Mouse (Mus musculus) hindbrain, embryonic 16.5 days (tissue): ENCODE measurements around the gene Cacng4. TPM values are rescaled to one million over a fixed set of nuclear protein-coding genes. Genes with fewer than 3 reads are reported as not detected.

Experiments used
- ATAC-seq: fragments of 200-750 bp; cut with Nextera tagmentation; 2 replicates; pipeline ENCODE4 v1.8.0; 2017; ENCODE audit warnings: moderate TSS enrichment, moderate library complexity
- H3K27ac ChIP-seq: fragments of 300-500 bp; sonication (generic); 2 replicates; pipeline ENCODE4 v1.5.1; 2014; ENCODE audit warnings: low read depth, mild to moderate bottlenecking, control low read depth, low read length, moderate library complexity
- H3K27me3 ChIP-seq: fragments of 300-500 bp; sonication (generic); replicated peaks from 2 replicates; pipeline ENCODE4 v1.6.1; 2014; ENCODE audit warnings: low read length; ENCODE audit not compliant: control insufficient read depth, insufficient read depth
- H3K36me3 ChIP-seq: fragments of 300-500 bp; sonication (generic); 2 replicates; pipeline ENCODE4 v1.6.1; 2014; ENCODE audit warnings: mild to moderate bottlenecking, low read length, moderate library complexity, mixed read lengths; ENCODE audit not compliant: control insufficient read depth, insufficient read depth
- H3K4me1 ChIP-seq: fragments of 300-500 bp; sonication (generic); 2 replicates; pipeline ENCODE4 v1.6.1; 2014; ENCODE audit warnings: low read depth, low read length; ENCODE audit not compliant: control insufficient read depth, insufficient read depth
- H3K4me2 ChIP-seq: fragments of 300-500 bp; sonication (generic); 2 replicates; pipeline ENCODE4 v1.6.1; 2014; ENCODE audit warnings: mild to moderate bottlenecking, low read length, control low read depth, moderate library complexity
- H3K4me3 ChIP-seq: fragments of 300-500 bp; sonication (generic); 2 replicates; pipeline ENCODE4 v1.5.1; 2014; ENCODE audit warnings: mild to moderate bottlenecking, low read length, control low read depth, moderate library complexity
- H3K9ac ChIP-seq: fragments of 300-500 bp; sonication (generic); 2 replicates; pipeline ENCODE4 v1.6.1; 2014; ENCODE audit warnings: low read depth, mild to moderate bottlenecking, control low read depth, low read length, moderate library complexity
- H3K9me3 ChIP-seq: fragments of 300-500 bp; sonication (generic); 2 replicates; pipeline ENCODE4 v1.6.1; 2014; ENCODE audit warnings: mild to moderate bottlenecking, low read length, moderate library complexity; ENCODE audit not compliant: control insufficient read depth
- WGBS: fragments of 180-500 bp; shearing (Covaris S2); extraction: QIAGEN DNeasy Blood & Tissue Kit; methylation state at CpG from one replicate; pipeline ENCODE4 v1.1.7; 2014; 5-methylcytosine and 5-hydroxymethylcytosine counted together
- polyA plus RNA-seq: library from polyadenylated mRNA; unstranded; fragments of >200 nt; fragmentation: Nextera tagmentation; extraction: Ambion mirVana; gene quantifications from 2 replicates; pipeline ENCODE4 v1.2.1, GENCODE M21; 2015

The Cacng4 gene
- polyA plus RNA-seq, 1 experiment from 2014 or later: 46.0 TPM

GRCm38 (mm10) chr11:107730940-107731339, 63.4 kb downstream of the Cacng4 start:
- no peak for ATAC-seq
- H3K36me3 ChIP-seq: peaks cover 13% of the 10 kb centered on the region

GRCm38 (mm10) chr11:107729141-107729540, 65.2 kb downstream of the Cacng4 start:
- no peaks in the 10 kb centered on the region for H3K27me3 ChIP-seq
- H3K4me3 ChIP-seq: no peak overlapping the region
- H3K4me2 ChIP-seq: no peak overlapping the region
- H3K4me1 ChIP-seq: no peaks in the 10 kb centered on the region; the same call in none of the 2 replicates
- H3K36me3 ChIP-seq: peaks cover 4% of the 10 kb centered on the region; the same call in 1 of the 2 replicates
- no peak overlapping the region for H3K27ac ChIP-seq
- no peak overlapping the region for H3K9ac ChIP-seq
- H3K9me3 ChIP-seq: no peaks in the 10 kb centered on the region
- ATAC-seq: no peak
- 84% methylated on average over 7 of the region's 7 CpGs for WGBS

More at GRCm38 (mm10) chr11:107730940-107731339, 63.4 kb downstream of the Cacng4 start:
- Histone ChIP-seq H3K27me3 (no peaks in the 10 kb centered on the region), H3K4me3 (no peak overlapping the region), H3K27ac (no peak overlapping the region), H3K4me2 (no peak overlapping the region), H3K9ac (no peak overlapping the region), H3K9me3 (no peaks in the 10 kb centered on the region), H3K4me1 (no peaks in the 10 kb centered on the region; the same call in none of the 2 replicates)
- 73% methylated on average over 4 of the region's 4 CpGs for WGBS

- Histone ChIP-seq H3K27ac (no peak overlapping the region), H3K9me3 (no peaks in the 10 kb centered on the region), H3K4me1 (no peaks in the 10 kb centered on the region; the same call in none of the 2 replicates), H3K36me3 (no peaks in the 10 kb centered on the region), H3K4me2 (no peak overlapping the region), H3K9ac (no peak overlapping the region), H3K27me3 (no peaks in the 10 kb centered on the region), H3K4me3 (no peak overlapping the region)
- ATAC-seq: peak; percentile 50; the same call in 1 of the 2 replicates
- 75% methylated on average over 13 of the region's 13 CpGs for WGBS
These were observed 66.1 kb downstream of the Cacng4 start for GRCm38 (mm10) chr11:107728073-107728863.

- Histone ChIP-seq H3K4me2 (no peak overlapping the region), H3K27me3 (no peaks in the 10 kb centered on the region), H3K36me3 (no peaks in the 10 kb centered on the region), H3K4me3 (no peak overlapping the region), H3K27ac (no peak overlapping the region), H3K9ac (no peak overlapping the region), H3K9me3 (no peaks in the 10 kb centered on the region), H3K4me1 (no peaks in the 10 kb centered on the region; the same call in none of the 2 replicates)
- ATAC-seq: no peak
- 93% methylated on average over 8 of the region's 8 CpGs for WGBS
These were observed 69.8 kb downstream of the Cacng4 start for GRCm38 (mm10) chr11:107724603-107725002.

- no peaks in the 10 kb centered on the region for H3K9me3 ChIP-seq
- no peak for ATAC-seq
- H3K36me3 ChIP-seq: no peaks in the 10 kb centered on the region
- no peak overlapping the region for H3K27ac ChIP-seq
- H3K4me1 ChIP-seq: no peaks in the 10 kb centered on the region
- 85% methylated on average over 7 of the region's 7 CpGs for WGBS
- H3K4me2 ChIP-seq: no peak overlapping the region
- no peak overlapping the region for H3K4me3 ChIP-seq
- H3K9ac ChIP-seq: no peak overlapping the region
- H3K27me3 ChIP-seq: no peaks in the 10 kb centered on the region
These were observed 73.3 kb downstream of the Cacng4 start for GRCm38 (mm10) chr11:107721057-107721456.

- no peaks in the 10 kb centered on the region for H3K4me1 ChIP-seq
- no peaks in the 10 kb centered on the region for H3K36me3 ChIP-seq
- 86% methylated on average over 9 of the region's 9 CpGs for WGBS
- H3K4me2 ChIP-seq: no peak overlapping the region
- no peak overlapping the region for H3K9ac ChIP-seq
- H3K27ac ChIP-seq: no peak overlapping the region
- H3K4me3 ChIP-seq: no peak overlapping the region
- no peaks in the 10 kb centered on the region for H3K9me3 ChIP-seq
- H3K27me3 ChIP-seq: no peaks in the 10 kb centered on the region
- ATAC-seq: no peak
These were observed 73.9 kb downstream of the Cacng4 start for GRCm38 (mm10) chr11:107720264-107721021.

GRCm38 (mm10) chr11:107716332-107716938, 77.9 kb downstream of the Cacng4 start, which contains the start of gene Cacng1:
Cacng1 (minus strand) TSS chr11:107716522.
- no peaks in the 10 kb centered on the region for H3K27me3 ChIP-seq
- no peak within 1 kb of the TSS for H3K27ac ChIP-seq
- no peaks in the 10 kb centered on the region for H3K36me3 ChIP-seq
- no peak within 1 kb of the TSS for H3K4me2 ChIP-seq
- H3K4me1 ChIP-seq: no peaks in the 10 kb centered on the region; the same call in 1 of the 2 replicates
- WGBS: 85% methylated on average over 16 of the region's 16 CpGs
- H3K9ac ChIP-seq: no peak within 1 kb of the TSS
- H3K9me3 ChIP-seq: no peaks in the 10 kb centered on the region
- no peak for ATAC-seq
- H3K4me3 ChIP-seq: no peak within 1 kb of the TSS

GRCm38 (mm10) chr11:107714368-107714767, 80.0 kb downstream of the Cacng4 start:
- WGBS: 75% methylated on average over 7 of the region's 7 CpGs
- Histone ChIP-seq H3K9ac (no peak overlapping the region), H3K4me2 (no peak overlapping the region), H3K36me3 (no peaks in the 10 kb centered on the region), H3K4me3 (no peak overlapping the region), H3K9me3 (no peaks in the 10 kb centered on the region), H3K4me1 (no peaks in the 10 kb centered on the region; the same call in 1 of the 2 replicates), H3K27ac (no peak overlapping the region), H3K27me3 (no peaks in the 10 kb centered on the region)
- ATAC-seq: no peak

- WGBS: 76% methylated on average over 3 of the region's 3 CpGs
- H3K4me2 ChIP-seq: no peak overlapping the region
These were observed 84.0 kb downstream of the Cacng4 start for GRCm38 (mm10) chr11:107710379-107710778.

More at GRCm38 (mm10) chr11:107710379-107710778, 84.0 kb downstream of the Cacng4 start:
- Histone ChIP-seq H3K9ac (no peak overlapping the region), H3K9me3 (no peaks in the 10 kb centered on the region), H3K4me1 (peaks cover 2% of the 10 kb centered on the region), H3K4me3 (no peak overlapping the region), H3K27me3 (no peaks in the 10 kb centered on the region), H3K36me3 (no peaks in the 10 kb centered on the region), H3K27ac (no peak overlapping the region)
- no peak for ATAC-seq
